Mouse (Mus musculus): Measurements from ENCODE around the gene Dll4. TPM values are rescaled to one million over a fixed set of nuclear protein-coding genes. Genes with fewer than 3 reads are reported as not detected.

Dll4 gene
- total and polyA plus RNA-seq, 2 experiments, result 3.0 to 4.1 TPM

DNA sequence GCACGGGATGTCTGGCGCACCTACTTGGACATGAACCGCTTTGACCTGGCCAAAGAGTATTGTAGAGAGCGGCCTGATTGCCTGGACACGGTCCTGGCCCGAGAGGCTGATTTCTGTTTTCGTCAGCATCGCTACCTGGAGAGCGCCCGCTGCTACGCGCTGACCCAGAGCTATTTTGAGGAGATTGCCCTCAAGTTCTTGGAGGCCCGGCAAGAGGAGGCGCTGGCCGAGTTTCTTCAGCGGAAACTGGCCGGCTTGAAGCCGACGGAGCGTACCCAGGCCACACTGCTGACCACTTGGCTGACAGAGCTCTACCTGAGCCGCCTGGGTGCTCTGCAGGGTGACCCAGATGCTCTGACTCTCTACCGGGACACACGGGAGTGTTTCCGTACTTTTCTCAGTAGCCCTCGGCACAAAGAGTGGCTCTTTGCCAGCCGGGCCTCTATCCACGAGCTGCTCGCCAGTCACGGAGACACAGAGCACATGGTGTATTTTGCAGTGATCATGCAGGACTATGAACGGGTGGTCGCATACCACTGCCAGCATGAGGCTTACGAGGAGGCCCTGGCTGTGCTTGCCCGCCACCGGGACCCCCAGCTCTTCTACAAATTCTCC, 31.7 kb upstream of the Dll4 start:
- H3K4me1 ChIP-seq (ENCODE audit: control insufficient read depth, insufficient read depth, low read length), result peaks cover 1% of the 10 kb centered on the region; the same call in 1 of the 2 replicates
- no peak for DNase-seq (ENCODE audit: extremely low read depth, low read depth, low spot score)
- H3K27ac ChIP-seq (replicated peaks; ENCODE audit: insufficient read depth, low read depth, low read length), result no peak overlapping the region
- H3K27me3 ChIP-seq (ENCODE audit: control insufficient read depth, insufficient read depth, low read length), result no peaks in the 10 kb centered on the region
- peaks cover 4% of the 10 kb centered on the region; the same call in 1 of the 2 replicates for H3K36me3 ChIP-seq (ENCODE audit: control insufficient read depth, insufficient read depth, low read length)
- TF ChIP-seq CTCF (IDR thresholded peaks at IDR 0.05; ENCODE audit: low read depth, low read length) (no peak), POLR2A (IDR thresholded peaks at IDR 0.05; ENCODE audit: extremely low read depth, insufficient read depth, low read length) (no peak)
- WGBS, result 96% methylated on average over 34 of the region's 34 CpGs
- no peak overlapping the region for H3K4me3 ChIP-seq (ENCODE audit: insufficient read depth, low read depth, low read length)
- no peak overlapping the region for H3K9ac ChIP-seq (ENCODE audit: low read depth, low read length)
- peaks cover 10% of the 10 kb centered on the region for H3K79me2 ChIP-seq (ENCODE audit: control insufficient read depth, insufficient read depth, low read length)

DNA sequence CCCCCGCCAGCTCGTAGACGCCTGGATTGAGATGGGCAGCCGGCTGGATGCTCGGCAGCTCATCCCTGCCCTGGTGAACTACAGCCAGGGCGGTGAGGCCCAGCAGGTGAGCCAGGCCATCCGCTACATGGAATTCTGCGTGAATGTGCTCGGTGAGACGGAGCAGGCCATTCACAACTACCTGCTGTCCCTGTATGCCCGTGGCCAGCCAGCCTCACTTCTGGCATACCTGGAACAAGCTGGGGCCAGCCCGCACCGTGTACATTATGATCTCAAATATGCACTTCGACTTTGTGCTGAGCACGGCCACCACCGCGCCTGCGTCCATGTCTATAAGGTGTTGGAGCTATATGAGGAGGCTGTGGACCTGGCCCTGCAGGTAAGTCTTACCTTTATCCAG, 31.2 kb upstream of the Dll4 start:
- Histone ChIP-seq H3K36me3 (ENCODE audit: control insufficient read depth, insufficient read depth, low read length) (peaks cover 4% of the 10 kb centered on the region; the same call in 1 of the 2 replicates), H3K27me3 (ENCODE audit: control insufficient read depth, insufficient read depth, low read length) (no peaks in the 10 kb centered on the region), H3K27ac (replicated peaks; ENCODE audit: insufficient read depth, low read depth, low read length) (no peak overlapping the region), H3K9ac (ENCODE audit: low read depth, low read length) (no peak overlapping the region), H3K4me1 (ENCODE audit: control insufficient read depth, insufficient read depth, low read length) (peaks cover 1% of the 10 kb centered on the region; the same call in 1 of the 2 replicates), H3K4me3 (ENCODE audit: insufficient read depth, low read depth, low read length) (no peak overlapping the region), H3K79me2 (ENCODE audit: control insufficient read depth, insufficient read depth, low read length) (peaks cover 9% of the 10 kb centered on the region)
- TF ChIP-seq POLR2A (IDR thresholded peaks at IDR 0.05; ENCODE audit: extremely low read depth, insufficient read depth, low read length), result no peak
- TF ChIP-seq CTCF (IDR thresholded peaks at IDR 0.05; ENCODE audit: low read depth, low read length), result no peak
- no peak for DNase-seq (ENCODE audit: extremely low read depth, low read depth, low spot score)
- WGBS, result 95% methylated on average over 18 of the region's 18 CpGs

DNA sequence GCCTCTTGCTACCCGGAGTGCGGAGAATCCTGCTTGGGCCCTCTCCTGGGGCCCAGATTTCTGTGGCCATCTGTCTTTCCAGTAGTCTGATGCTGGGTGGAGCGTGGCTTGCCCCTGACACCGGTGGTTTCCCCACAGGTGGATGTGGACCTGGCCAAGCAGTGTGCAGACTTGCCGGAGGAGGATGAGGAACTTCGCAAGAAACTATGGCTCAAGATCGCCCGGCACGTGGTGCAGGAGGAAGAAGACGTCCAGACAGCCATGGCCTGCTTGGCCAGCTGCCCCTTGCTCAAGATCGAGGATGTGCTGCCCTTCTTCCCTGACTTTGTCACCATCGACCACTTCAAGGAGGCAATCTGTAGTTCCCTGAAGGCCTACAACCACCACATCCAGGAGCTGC, 28.8 kb upstream of the Dll4 start:
- no peak overlapping the region for H3K27ac ChIP-seq (replicated peaks; ENCODE audit: insufficient read depth, low read depth, low read length)
- TF ChIP-seq CTCF (IDR thresholded peaks at IDR 0.05; ENCODE audit: low read depth, low read length), result no peak
- no peak for TF ChIP-seq POLR2A (IDR thresholded peaks at IDR 0.05; ENCODE audit: extremely low read depth, insufficient read depth, low read length)
- H3K27me3 ChIP-seq (ENCODE audit: control insufficient read depth, insufficient read depth, low read length), result no peaks in the 10 kb centered on the region
- H3K4me3 ChIP-seq (ENCODE audit: insufficient read depth, low read depth, low read length), result no peak overlapping the region
- 89% methylated on average over 12 of the region's 12 CpGs for WGBS
- DNase-seq (ENCODE audit: extremely low read depth, low read depth, low spot score), result no peak
- 0 out of 2 replicates have a peak, but pooled peaks cover 2% of the 10 kb centered on the region for H3K36me3 ChIP-seq (ENCODE audit: control insufficient read depth, insufficient read depth, low read length)
- H3K4me1 ChIP-seq (ENCODE audit: control insufficient read depth, insufficient read depth, low read length), result no peaks in the 10 kb centered on the region
- no peak overlapping the region for H3K9ac ChIP-seq (ENCODE audit: low read depth, low read length)
- H3K79me2 ChIP-seq (ENCODE audit: control insufficient read depth, insufficient read depth, low read length), result peaks cover 5% of the 10 kb centered on the region

DNA sequence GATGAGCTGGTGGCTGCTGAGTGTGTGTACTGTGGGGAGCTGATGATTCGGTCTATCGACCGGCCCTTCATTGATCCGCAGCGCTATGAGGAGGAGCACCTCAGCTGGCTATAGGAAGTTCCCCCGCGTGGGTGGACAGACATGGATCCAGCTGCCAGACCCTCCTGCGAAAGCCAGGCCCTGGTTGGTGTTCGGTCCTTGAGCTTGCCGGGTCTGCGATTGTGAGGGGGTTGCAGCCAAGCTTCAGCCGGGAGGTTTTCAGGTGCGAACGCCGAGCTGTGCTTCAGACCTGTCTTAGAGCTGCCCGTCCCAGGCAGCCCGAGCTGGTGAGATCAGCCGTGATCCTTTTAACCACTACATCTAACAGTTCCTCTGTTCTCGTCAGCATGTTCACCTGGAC, 28.1 kb upstream of the Dll4 start:
- H3K4me3 ChIP-seq (ENCODE audit: insufficient read depth, low read depth, low read length), result no peak overlapping the region
- WGBS, result 87% methylated on average over 19 of the region's 19 CpGs
- no peak overlapping the region for H3K27ac ChIP-seq (replicated peaks; ENCODE audit: insufficient read depth, low read depth, low read length)
- TF ChIP-seq POLR2A (IDR thresholded peaks at IDR 0.05; ENCODE audit: extremely low read depth, insufficient read depth, low read length) (no peak), CTCF (IDR thresholded peaks at IDR 0.05; ENCODE audit: low read depth, low read length) (no peak)
- H3K79me2 ChIP-seq (ENCODE audit: control insufficient read depth, insufficient read depth, low read length), result peaks cover 5% of the 10 kb centered on the region
- no peak for DNase-seq (ENCODE audit: extremely low read depth, low read depth, low spot score)
- no peaks in the 10 kb centered on the region for H3K4me1 ChIP-seq (ENCODE audit: control insufficient read depth, insufficient read depth, low read length)
- H3K36me3 ChIP-seq (ENCODE audit: control insufficient read depth, insufficient read depth, low read length), result 0 out of 2 replicates have a peak, but pooled peaks cover 2% of the 10 kb centered on the region
- no peak overlapping the region for H3K9ac ChIP-seq (ENCODE audit: low read depth, low read length)
- H3K27me3 ChIP-seq (ENCODE audit: control insufficient read depth, insufficient read depth, low read length), result no peaks in the 10 kb centered on the region

DNA sequence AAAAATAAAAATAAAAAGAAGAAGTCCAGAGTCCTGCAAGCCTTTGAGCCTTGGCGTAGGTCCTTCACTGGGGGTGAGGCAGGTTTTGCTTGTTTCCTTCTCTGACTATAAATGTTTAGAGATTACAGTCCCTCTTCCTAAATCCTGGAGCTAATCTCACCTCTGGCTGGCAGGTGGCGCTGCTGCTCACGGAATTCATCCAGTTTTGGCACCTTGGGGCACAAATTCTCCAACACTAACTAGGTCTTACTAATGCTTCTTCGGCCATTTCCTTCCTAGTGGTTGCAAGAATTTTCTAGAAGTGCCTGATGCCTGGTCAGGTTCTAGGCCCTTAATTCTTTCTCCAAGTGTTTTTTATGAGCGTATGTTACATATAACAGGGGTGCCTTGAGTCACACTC, 27.3 kb upstream of the Dll4 start:
- TF ChIP-seq POLR2A (IDR thresholded peaks at IDR 0.05; ENCODE audit: extremely low read depth, insufficient read depth, low read length), result no peak
- TF ChIP-seq CTCF (IDR thresholded peaks at IDR 0.05; ENCODE audit: low read depth, low read length), result peak; percentile 86
- Histone ChIP-seq H3K27me3 (ENCODE audit: control insufficient read depth, insufficient read depth, low read length) (no peaks in the 10 kb centered on the region), H3K79me2 (ENCODE audit: control insufficient read depth, insufficient read depth, low read length) (peaks cover 5% of the 10 kb centered on the region), H3K4me1 (ENCODE audit: control insufficient read depth, insufficient read depth, low read length) (no peaks in the 10 kb centered on the region), H3K9ac (ENCODE audit: low read depth, low read length) (no peak overlapping the region), H3K27ac (replicated peaks; ENCODE audit: insufficient read depth, low read depth, low read length) (0 out of 2 replicates have a peak overlapping the region, but pooled peaks have one; percentile 9), H3K4me3 (ENCODE audit: insufficient read depth, low read depth, low read length) (no peak overlapping the region), H3K36me3 (ENCODE audit: control insufficient read depth, insufficient read depth, low read length) (0 out of 2 replicates have a peak, but pooled peaks cover 2% of the 10 kb centered on the region)
- 49% methylated on average over 5 of the region's 5 CpGs for WGBS
- DNase-seq (ENCODE audit: extremely low read depth, low read depth, low spot score), result peak; percentile 29

DNA sequence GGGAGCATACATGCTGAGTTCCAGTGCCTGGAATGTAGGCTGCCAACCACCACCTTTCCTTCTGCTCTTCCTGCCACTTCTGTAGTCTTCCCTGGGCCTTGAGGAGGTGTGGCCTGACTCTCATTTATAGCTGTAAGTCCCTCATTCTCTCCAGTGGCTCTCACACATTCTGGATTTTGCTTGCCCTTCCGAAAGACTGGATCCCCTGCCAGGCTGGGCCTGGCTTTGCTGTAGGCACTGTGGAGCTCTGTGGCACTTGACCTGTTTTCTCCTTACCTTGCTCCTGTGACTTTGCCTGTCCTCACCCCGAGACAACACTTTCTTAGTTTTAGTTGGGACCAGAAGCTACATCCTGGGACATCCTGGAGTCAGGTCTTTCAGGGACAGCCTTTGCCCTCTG, 26.7 kb upstream of the Dll4 start:
- Histone ChIP-seq H3K4me1 (ENCODE audit: control insufficient read depth, insufficient read depth, low read length) (no peaks in the 10 kb centered on the region), H3K36me3 (ENCODE audit: control insufficient read depth, insufficient read depth, low read length) (0 out of 2 replicates have a peak, but pooled peaks cover 2% of the 10 kb centered on the region), H3K27ac (replicated peaks; ENCODE audit: insufficient read depth, low read depth, low read length) (0 out of 2 replicates have a peak overlapping the region, but pooled peaks have one; percentile 9), H3K79me2 (ENCODE audit: control insufficient read depth, insufficient read depth, low read length) (peaks cover 5% of the 10 kb centered on the region), H3K27me3 (ENCODE audit: control insufficient read depth, insufficient read depth, low read length) (no peaks in the 10 kb centered on the region), H3K9ac (ENCODE audit: low read depth, low read length) (no peak overlapping the region), H3K4me3 (ENCODE audit: insufficient read depth, low read depth, low read length) (no peak overlapping the region)
- 80% methylated on average over 2 of the region's 2 CpGs for WGBS
- no peak for DNase-seq (ENCODE audit: extremely low read depth, low read depth, low spot score)
- no peak for TF ChIP-seq POLR2A (IDR thresholded peaks at IDR 0.05; ENCODE audit: extremely low read depth, insufficient read depth, low read length)
- no peak for TF ChIP-seq CTCF (IDR thresholded peaks at IDR 0.05; ENCODE audit: low read depth, low read length)

Data from liver, adult 2 months (tissue).